Mouse (Mus musculus) 3134 (cell line): ENCODE data around the gene Dlk1.
A peak's percentile ranks its signal among the peaks of the same experiment; 100 is the strongest.
"Not testable (repeated sequence)": the region's sequence is repeated elsewhere in the genome, so short reads cannot be mapped to it uniquely, and the experiment has no call there.

Source experiments
- DNase-seq: peaks from one replicate; pipeline ENCODE4 v3.0.0-alpha.2; 2011; ENCODE audit warnings: low spot score; ENCODE audit not compliant: insufficient read length; ENCODE audit errors: extremely low read depth

Gene Dlk1

GRCm38 (mm10) chr12:109438383-109438782 is 14.2 kb upstream of the Dlk1 start:
- no peak for DNase-seq

GRCm38 (mm10) chr12:109439974-109440373 is 12.6 kb upstream of the Dlk1 start:
- DNase-seq, result no peak

- DNase-seq, result peak; percentile 74
Observed at GRCm38 (mm10) chr12:109441366-109441765, 11.3 kb upstream of the Dlk1 start.

- DNase-seq, result no peak
Observed at GRCm38 (mm10) chr12:109442115-109442514, 10.5 kb upstream of the Dlk1 start.

GRCm38 (mm10) chr12:109443276-109443675 is 9.3 kb upstream of the Dlk1 start:
- DNase-seq, result no peak

- no peak for DNase-seq
Observed at GRCm38 (mm10) chr12:109444999-109445398, 7.6 kb upstream of the Dlk1 start.

GRCm38 (mm10) chr12:109445499-109446235 is 7.0 kb upstream of the Dlk1 start:
- DNase-seq, result no peak

GRCm38 (mm10) chr12:109446236-109446941 is 6.2 kb upstream of the Dlk1 start:
- DNase-seq, result no peak

- DNase-seq, result no peak
Observed at GRCm38 (mm10) chr12:109449421-109450411, 2.9 kb upstream of the Dlk1 start.

- DNase-seq, result no peak
Observed at GRCm38 (mm10) chr12:109453065-109453997, 708 bp downstream of the Dlk1 start.

- no peak for DNase-seq
Observed at GRCm38 (mm10) chr12:109454137-109454536, 1.5 kb downstream of the Dlk1 start.

GRCm38 (mm10) chr12:109456531-109457202 is 4.0 kb downstream of the Dlk1 start:
- DNase-seq, result no peak

- no peak for DNase-seq
Observed at GRCm38 (mm10) chr12:109457836-109458235, 5.2 kb downstream of the Dlk1 start.

GRCm38 (mm10) chr12:109458896-109459295 is 6.3 kb downstream of the Dlk1 start:
- DNase-seq, result no peak

- DNase-seq, result no peak
Observed at GRCm38 (mm10) chr12:109459481-109460401, 7.1 kb downstream of the Dlk1 start.

- no peak for DNase-seq
Observed at GRCm38 (mm10) chr12:109462594-109462993, 10.0 kb downstream of the Dlk1 start.

GRCm38 (mm10) chr12:109467417-109467816 is 14.8 kb downstream of the Dlk1 start:
- DNase-seq, result not testable (repeated sequence)

GRCm38 (mm10) chr12:109469793-109470192 is 17.2 kb downstream of the Dlk1 start:
- DNase-seq, result no peak
